In genomic region chr9:49407028-49407427, GRCm38 (mm10) we compare ENCODE assay signal across 25 mouse cellular contexts. TPM values are rescaled to one million over a fixed set of nuclear protein-coding genes. Genes with fewer than 3 reads are reported as not detected.
A peak's percentile ranks its signal among the peaks of the same experiment; 100 is the strongest.
DNase-seq lines count a peak whose midpoint lies in the region; ATAC-seq and TF ChIP-seq lines count a peak whose summit lies in the region.
"Had no signal": no experiment of that assay in that cellular context is flagged by ENCODE, and none has a peak within 500 bp of the region (broad histone marks: within the 10 kb centered on the region; RNA-seq: fewer than 3 reads in every experiment).

No protein-coding gene starts in this region.

- H3K27ac ChIP-seq in liver, embryonic 11.5 days (ENCODE audit: low read depth, low read length): no peak overlapping the region
- H3K27ac ChIP-seq in kidney, adult 2 months (ENCODE audit: insufficient read depth, low read depth, low read length): no peak overlapping the region
- H3K27ac ChIP-seq: embryonic facial prominence, embryonic 10.5 days; forebrain, embryonic 10.5 days; gastrocnemius, adult 2 months; heart, embryonic 13.5 days; hindbrain, embryonic 15.5 days had no signal

- H3K4me1 ChIP-seq in liver, embryonic 11.5 days (replicated peaks; ENCODE audit: control insufficient read depth, insufficient read depth, low read length): no peaks in the 10 kb centered on the region
- H3K4me1 ChIP-seq in kidney, adult 2 months (ENCODE audit: control insufficient read depth, insufficient read depth, low read length): no peaks in the 10 kb centered on the region
- H3K4me1 ChIP-seq: heart, embryonic 13.5 days; hindbrain, embryonic 15.5 days had no signal

- H3K36me3 ChIP-seq in liver, embryonic 11.5 days (ENCODE audit: control insufficient read depth, insufficient read depth, low read length): no peaks in the 10 kb centered on the region
- no peaks in the 10 kb centered on the region for H3K36me3 ChIP-seq in kidney, adult 2 months (ENCODE audit: control insufficient read depth, insufficient read depth, low read length)
- H3K36me3 ChIP-seq: embryonic facial prominence, embryonic 10.5 days; forebrain, embryonic 10.5 days; G1E; heart, embryonic 13.5 days; hindbrain, embryonic 15.5 days had no signal

- H3K9me3 ChIP-seq in liver, embryonic 11.5 days (ENCODE audit: control insufficient read depth, low read length): no peaks in the 10 kb centered on the region
- H3K9me3 ChIP-seq: embryonic facial prominence, embryonic 10.5 days; forebrain, embryonic 10.5 days; G1E; heart, embryonic 13.5 days; hindbrain, embryonic 15.5 days had no signal

- TF ChIP-seq POLR2A in kidney, adult 2 months (IDR thresholded peaks at IDR 0.05; ENCODE audit: low read depth, low read length): no peak

- DNase-seq in cerebellum, postnatal 4 days (ENCODE audit: low spot score in 2 of 2): no peak
- DNase-seq in cerebellum, adult 18-20 months: peak; percentile 44 to 59
- peak; percentile 68 for DNase-seq in cerebellum, adult 9-11 months
- DNase-seq in cerebellum, postnatal 36 days: peak; percentile 20 to 47
- no peak for DNase-seq in liver, embryonic 11.5 days (ENCODE audit: low spot score)
- no peak for DNase-seq in kidney, postnatal 25 days
- no peak for DNase-seq in kidney, adult 2 months
- DNase-seq: adrenal gland, postnatal 10 days; B cell, adult 2 months; gastrocnemius, adult 2 months; gastrocnemius, postnatal 36 days; heart, adult 11 months; heart, postnatal 36 days had no signal

- peak; percentile 71 for ATAC-seq in cerebellum, adult (ENCODE audit: insufficient number of reproducible peaks, low FRiP score, low TSS enrichment)
- no peak; the same call in 1 of the 2 replicates for ATAC-seq in liver, embryonic 11.5 days (replicated peaks; ENCODE audit: low FRiP score)
- ATAC-seq: CD4-positive, CD25-positive, alpha-beta regulatory T cell, adult 4 months; forebrain, embryonic 14.5 days; intestine, embryonic 16.5 days had no signal

- 81% methylated on average over 5 of the region's 5 CpGs for WGBS in liver, embryonic 11.5 days
- 91% methylated on average over 5 of the region's 5 CpGs for WGBS in kidney, adult 2 months

- H3K9ac ChIP-seq in liver, embryonic 11.5 days (ENCODE audit: low read depth, low read length): no peak overlapping the region
- H3K9ac ChIP-seq: heart, embryonic 13.5 days; hindbrain, embryonic 15.5 days had no signal

- no peak overlapping the region for H3K4me2 ChIP-seq in liver, embryonic 11.5 days
- H3K4me2 ChIP-seq: heart, embryonic 13.5 days; hindbrain, embryonic 15.5 days had no signal

- H3K27me3 ChIP-seq in liver, embryonic 11.5 days (replicated peaks; ENCODE audit: control insufficient read depth, insufficient read depth, low read length): no peaks in the 10 kb centered on the region
- no peaks in the 10 kb centered on the region for H3K27me3 ChIP-seq in kidney, adult 2 months (replicated peaks; ENCODE audit: control insufficient read depth, insufficient read depth, low read length)
- H3K27me3 ChIP-seq: heart, embryonic 13.5 days; hindbrain, embryonic 15.5 days had no signal

- TF ChIP-seq CTCF in kidney, adult 2 months (conservative IDR thresholded peaks at IDR 0.05; ENCODE audit: insufficient read depth, insufficient read length, low read depth, low read length): no peak

- H3K4me3 ChIP-seq in liver, embryonic 11.5 days (ENCODE audit: low read depth, low read length): no peak overlapping the region
- H3K4me3 ChIP-seq in kidney, adult 2 months (ENCODE audit: insufficient read depth, low read depth, low read length): no peak overlapping the region
- H3K4me3 ChIP-seq: embryonic facial prominence, embryonic 10.5 days; forebrain, embryonic 10.5 days; gastrocnemius, adult 2 months; heart, embryonic 13.5 days; hindbrain, embryonic 15.5 days had no signal

RNA-seq across cellular contexts. Expression of gene Ankk1, which starts 19.8 kb away (rescaled TPM):
- polyA plus RNA-seq in liver, embryonic 11.5 days (2014; fragmentation: Nextera tagmentation; extraction: Ambion mirVana): not detected in 2 replicates
- polyA plus RNA-seq in kidney, adult 2 months (2012; rRNA removed): not detected in 2 replicates
- polyA plus RNA-seq: CD4-positive, CD25-positive, alpha-beta regulatory T cell, adult 4 months; embryonic facial prominence, embryonic 10.5 days; embryonic facial prominence, embryonic 14.5 days; forebrain, embryonic 10.5 days; G1E; heart, embryonic 13.5 days; heart, postnatal 0 days; hindbrain, embryonic 11.5 days; hindbrain, embryonic 15.5 days; intestine, embryonic 16.5 days had no signal

Comparison
In these comparisons a context has a peak if more than half of its experiments do, and no peak if none do; other contexts are left out.
1. DNase-seq: peak in cerebellum, adult 18-20 months (2 of 2), cerebellum, adult 9-11 months (single experiment) and cerebellum, postnatal 36 days (2 of 2); none in cerebellum, postnatal 4 days (0 of 2), liver, embryonic 11.5 days (single experiment), kidney, postnatal 25 days (0 of 2) and kidney, adult 2 months (single experiment).